14 mouse cellular contexts compared by ENCODE assay signal in genomic region chr7:130015375-130016014, GRCm38 (mm10).
DNase-seq lines count a peak whose midpoint lies in the region; ATAC-seq and TF ChIP-seq lines count a peak whose summit lies in the region.
"Had no signal": no experiment of that assay in that cellular context is flagged by ENCODE, and none has a peak within 500 bp of the region (broad histone marks: within the 10 kb centered on the region; RNA-seq: fewer than 3 reads in every experiment).

No protein-coding gene starts in this region.

- 75% methylated on average over 5 of the region's 5 CpGs for WGBS in forebrain, embryonic 10.5 days
- WGBS in forebrain, embryonic 15.5 days: 72% methylated on average over 5 of the region's 5 CpGs
- WGBS in kidney, embryonic 14.5 days: 40% methylated on average over 5 of the region's 5 CpGs
- 54% methylated on average over 5 of the region's 5 CpGs for WGBS in kidney, adult 2 months
- WGBS in lung, postnatal 0 days: 23% methylated on average over 5 of the region's 5 CpGs
- WGBS in stomach, postnatal 0 days: 21% methylated on average over 5 of the region's 5 CpGs

- no peaks in the 10 kb centered on the region for H3K9me3 ChIP-seq in forebrain, embryonic 10.5 days
- no peaks in the 10 kb centered on the region for H3K9me3 ChIP-seq in forebrain, embryonic 15.5 days
- H3K9me3 ChIP-seq in kidney, embryonic 14.5 days (ENCODE audit: control insufficient read depth, low read length): no peaks in the 10 kb centered on the region
- no peaks in the 10 kb centered on the region for H3K9me3 ChIP-seq in lung, postnatal 0 days (ENCODE audit: low read length)
- no peaks in the 10 kb centered on the region for H3K9me3 ChIP-seq in stomach, postnatal 0 days (ENCODE audit: control insufficient read depth, low read length)
- H3K9me3 ChIP-seq: forebrain, embryonic 12.5 days; neural tube, embryonic 15.5 days had no signal

- ATAC-seq in forebrain, embryonic 15.5 days (replicated peaks): no peak
- no peak for ATAC-seq in kidney, embryonic 14.5 days (ENCODE audit: low FRiP score, low TSS enrichment)
- 0 out of 2 replicates have a peak, but pooled peaks have one; percentile 9 for ATAC-seq in lung, postnatal 0 days
- no peak for ATAC-seq in stomach, postnatal 0 days (ENCODE audit: low FRiP score, low TSS enrichment)

- H3K4me1 ChIP-seq in forebrain, embryonic 10.5 days: peaks cover 23% of the 10 kb centered on the region
- H3K4me1 ChIP-seq in forebrain, embryonic 15.5 days: no peaks in the 10 kb centered on the region
- peaks cover 22% of the 10 kb centered on the region for H3K4me1 ChIP-seq in kidney, embryonic 14.5 days (ENCODE audit: control insufficient read depth, insufficient read depth, low read length)
- H3K4me1 ChIP-seq in kidney, adult 2 months (ENCODE audit: control insufficient read depth, insufficient read depth, low read length): no peaks in the 10 kb centered on the region
- peaks cover 9% of the 10 kb centered on the region; the same call in 1 of the 2 replicates for H3K4me1 ChIP-seq in lung, postnatal 0 days (ENCODE audit: insufficient read depth, low read depth, low read length)
- peaks cover 6% of the 10 kb centered on the region; the same call in 1 of the 2 replicates for H3K4me1 ChIP-seq in stomach, postnatal 0 days (replicated peaks; ENCODE audit: control insufficient read depth, insufficient read depth)
- H3K4me1 ChIP-seq: forebrain, embryonic 12.5 days; neural tube, embryonic 15.5 days had no signal

- no peak overlapping the region for H3K4me2 ChIP-seq in forebrain, embryonic 15.5 days (replicated peaks)
- H3K4me2 ChIP-seq in kidney, embryonic 14.5 days (replicated peaks; ENCODE audit: low read depth, low read length): no peak overlapping the region
- H3K4me2 ChIP-seq in lung, postnatal 0 days (replicated peaks; ENCODE audit: low read depth, low read length): no peak overlapping the region
- H3K4me2 ChIP-seq in stomach, postnatal 0 days (replicated peaks; ENCODE audit: low read depth): no peak overlapping the region
- H3K4me2 ChIP-seq: forebrain, embryonic 12.5 days; neural tube, embryonic 15.5 days had no signal

- H3K9ac ChIP-seq in forebrain, embryonic 15.5 days (replicated peaks): no peak overlapping the region
- H3K9ac ChIP-seq in kidney, embryonic 14.5 days (ENCODE audit: low read depth, low read length): no peak overlapping the region
- no peak overlapping the region for H3K9ac ChIP-seq in lung, postnatal 0 days (replicated peaks; ENCODE audit: low read depth)
- no peak overlapping the region for H3K9ac ChIP-seq in stomach, postnatal 0 days (ENCODE audit: low read length)
- H3K9ac ChIP-seq: forebrain, embryonic 12.5 days; liver, embryonic 14.5 days; neural tube, embryonic 15.5 days had no signal

- H3K4me3 ChIP-seq in forebrain, embryonic 10.5 days: no peak overlapping the region
- H3K4me3 ChIP-seq in forebrain, embryonic 15.5 days: no peak overlapping the region
- no peak overlapping the region for H3K4me3 ChIP-seq in kidney, embryonic 14.5 days (ENCODE audit: low read length)
- H3K4me3 ChIP-seq in kidney, adult 2 months (ENCODE audit: insufficient read depth, low read depth, low read length): no peak overlapping the region
- H3K4me3 ChIP-seq in lung, postnatal 0 days (ENCODE audit: low read depth, low read length): no peak overlapping the region
- H3K4me3 ChIP-seq in stomach, postnatal 0 days (ENCODE audit: low read depth, low read length): no peak overlapping the region
- H3K4me3 ChIP-seq: forebrain, embryonic 12.5 days; neural tube, embryonic 15.5 days had no signal

- no peak for TF ChIP-seq POLR2A in kidney, adult 2 months (IDR thresholded peaks at IDR 0.05; ENCODE audit: low read depth, low read length)

- H3K36me3 ChIP-seq in forebrain, embryonic 10.5 days (replicated peaks): no peaks in the 10 kb centered on the region
- no peaks in the 10 kb centered on the region for H3K36me3 ChIP-seq in forebrain, embryonic 15.5 days
- no peaks in the 10 kb centered on the region for H3K36me3 ChIP-seq in kidney, embryonic 14.5 days (ENCODE audit: control insufficient read depth, insufficient read depth, low read length)
- no peaks in the 10 kb centered on the region for H3K36me3 ChIP-seq in kidney, adult 2 months (ENCODE audit: control insufficient read depth, insufficient read depth, low read length)
- no peaks in the 10 kb centered on the region for H3K36me3 ChIP-seq in lung, postnatal 0 days (ENCODE audit: insufficient read depth, low read length)
- no peaks in the 10 kb centered on the region for H3K36me3 ChIP-seq in stomach, postnatal 0 days (ENCODE audit: control insufficient read depth, insufficient read depth, low read length)
- H3K36me3 ChIP-seq: forebrain, embryonic 12.5 days; neural tube, embryonic 15.5 days had no signal

- DNase-seq in forebrain, embryonic 10.5 days (ENCODE audit: extremely low spot score, low spot score): no peak
- no peak for DNase-seq in kidney, adult 2 months
- DNase-seq in lung, postnatal 0 days (ENCODE audit: low spot score): no peak
- no peak for DNase-seq in lung, postnatal 25 days (ENCODE audit: low spot score)
- DNase-seq in stomach, postnatal 0 days (ENCODE audit: low spot score): no peak
- no peak for DNase-seq in adipocyte (ENCODE audit: low spot score)
- DNase-seq: adrenal gland, adult 2 months; cerebellum, adult 2 months; thymus, adult 18-20 months had no signal

- no peak for TF ChIP-seq CTCF in kidney, adult 2 months (conservative IDR thresholded peaks at IDR 0.05; ENCODE audit: insufficient read depth, insufficient read length, low read depth, low read length)
- TF ChIP-seq CTCF in lung, postnatal 0 days (IDR thresholded peaks at IDR 0.05): no peak
- no peak for TF ChIP-seq CTCF in stomach, postnatal 0 days (IDR thresholded peaks at IDR 0.05; ENCODE audit: low read depth)

- no peak for TF ChIP-seq EP300 in lung, postnatal 0 days (IDR thresholded peaks at IDR 0.05)
- TF ChIP-seq EP300 in stomach, postnatal 0 days (optimal IDR thresholded peaks at IDR 0.05): no peak

- H3K27ac ChIP-seq in forebrain, embryonic 10.5 days: 0 out of 2 replicates have a peak overlapping the region, but pooled peaks have one; percentile 15
- H3K27ac ChIP-seq in forebrain, embryonic 15.5 days (replicated peaks): no peak overlapping the region
- peak overlapping the region; percentile 42; the same call in 1 of the 2 replicates for H3K27ac ChIP-seq in kidney, embryonic 14.5 days (ENCODE audit: low read depth, low read length)
- no peak overlapping the region for H3K27ac ChIP-seq in kidney, adult 2 months (ENCODE audit: insufficient read depth, low read depth, low read length)
- peak overlapping the region; percentile 39 for H3K27ac ChIP-seq in lung, postnatal 0 days (ENCODE audit: low read length)
- H3K27ac ChIP-seq in stomach, postnatal 0 days (replicated peaks): peak overlapping the region; percentile 76
- H3K27ac ChIP-seq: forebrain, embryonic 12.5 days; liver, embryonic 14.5 days; neural tube, embryonic 15.5 days had no signal

- peaks cover under 1% of the 10 kb centered on the region; the same call in 1 of the 2 replicates for H3K27me3 ChIP-seq in forebrain, embryonic 10.5 days (ENCODE audit: poor library complexity, severe bottlenecking)
- H3K27me3 ChIP-seq in forebrain, embryonic 15.5 days: no peaks in the 10 kb centered on the region
- no peaks in the 10 kb centered on the region for H3K27me3 ChIP-seq in kidney, embryonic 14.5 days (ENCODE audit: control insufficient read depth, insufficient read depth, low read length)
- H3K27me3 ChIP-seq in kidney, adult 2 months (replicated peaks; ENCODE audit: control insufficient read depth, insufficient read depth, low read length): no peaks in the 10 kb centered on the region
- H3K27me3 ChIP-seq in lung, postnatal 0 days (replicated peaks; ENCODE audit: insufficient read depth, low read length): no peaks in the 10 kb centered on the region
- H3K27me3 ChIP-seq in stomach, postnatal 0 days (ENCODE audit: control insufficient read depth, insufficient read depth, low read length): no peaks in the 10 kb centered on the region
- H3K27me3 ChIP-seq: forebrain, embryonic 12.5 days; neural tube, embryonic 15.5 days had no signal

Comparison
In these comparisons a context has a peak if more than half of its experiments do, and no peak if none do; other contexts are left out.
1. H3K27ac ChIP-seq: peak in forebrain, embryonic 10.5 days (single experiment), kidney, embryonic 14.5 days (single experiment), lung, postnatal 0 days (single experiment) and stomach, postnatal 0 days (single experiment); none in forebrain, embryonic 15.5 days (single experiment) and kidney, adult 2 months (single experiment).